Mouse (Mus musculus): ENCODE data around the gene Tmem266. TPM values are rescaled to one million over a fixed set of nuclear protein-coding genes. Genes with fewer than 3 reads are reported as not detected.

Tmem266 gene
- polyA plus RNA-seq, 1 experiment = 0.23 TPM

DNA sequence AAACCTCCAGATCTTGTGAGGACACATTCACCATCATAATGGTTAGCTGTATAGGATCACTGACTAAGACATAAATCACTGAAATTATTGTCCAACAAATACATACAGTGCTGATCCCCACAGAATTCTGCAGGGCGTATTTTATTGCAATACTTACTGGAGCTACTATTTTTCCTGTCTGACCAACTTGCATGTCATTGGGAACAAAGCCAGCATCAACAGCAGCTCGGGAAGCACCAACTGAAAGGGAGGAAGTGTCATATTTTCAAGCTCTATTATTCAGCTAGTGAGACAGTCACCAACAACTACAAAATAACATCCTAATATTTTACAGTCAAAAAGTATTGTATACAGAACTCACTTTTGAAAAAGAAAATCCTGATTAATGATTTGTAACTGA, 155.4 kb downstream of the Tmem266 start:
- Histone ChIP-seq H3K27ac (ENCODE audit: insufficient read depth, low read depth, low read length) (no peak overlapping the region), H3K4me1 (ENCODE audit: control insufficient read depth, insufficient read depth, low read length) (no peaks in the 10 kb centered on the region), H3K36me3 (ENCODE audit: control insufficient read depth, insufficient read depth, low read length) (peaks cover 2% of the 10 kb centered on the region), H3K4me3 (ENCODE audit: insufficient read depth, low read depth, low read length) (no peak overlapping the region), H3K27me3 (replicated peaks; ENCODE audit: control insufficient read depth, insufficient read depth, low read length) (no peaks in the 10 kb centered on the region)
- TF ChIP-seq POLR2A (IDR thresholded peaks at IDR 0.05; ENCODE audit: low read depth, low read length) = no peak
- TF ChIP-seq CTCF (conservative IDR thresholded peaks at IDR 0.05; ENCODE audit: insufficient read depth, insufficient read length, low read depth, low read length) = no peak
- WGBS = 34% methylated on average over 2 of the region's 2 CpGs
- DNase-seq = peak; percentile 57

Other genes with a start within 250 kb of the Tmem266 start
- 10.7 and 11.1 TPM in 2 replicates for gene Ube2q2, start 178.1 kb upstream of the Tmem266 start, polyA plus RNA-seq (2012; rRNA removed)
- 26.4 and 27.7 TPM in 2 replicates for gene Fbxo22, start 118.0 kb upstream of the Tmem266 start, polyA plus RNA-seq (2012; rRNA removed)
- 8.3 and 11.4 TPM in 2 replicates for gene Nrg4, start 69 bp upstream of the Tmem266 start, polyA plus RNA-seq (2012; rRNA removed)
- 157 and 192 TPM in 2 replicates for gene Etfa, start 185.3 kb downstream of the Tmem266 start, polyA plus RNA-seq (2012; rRNA removed)
- gene Isl2, start 211.8 kb downstream of the Tmem266 start, polyA plus RNA-seq (2012; rRNA removed) = 0.05 TPM in 1 of 2 replicates, not detected in the other

All from kidney, adult 2 months (tissue).